Mouse (Mus musculus): Measurements from ENCODE around the gene 1700037H04Rik.

1700037H04Rik gene

GRCm38 (mm10) chr2:131146193-131147042, 13.5 kb downstream of the 1700037H04Rik start:
- DNase-seq (ENCODE audit: low spot score in 2 of 2) = no peak

DNA sequence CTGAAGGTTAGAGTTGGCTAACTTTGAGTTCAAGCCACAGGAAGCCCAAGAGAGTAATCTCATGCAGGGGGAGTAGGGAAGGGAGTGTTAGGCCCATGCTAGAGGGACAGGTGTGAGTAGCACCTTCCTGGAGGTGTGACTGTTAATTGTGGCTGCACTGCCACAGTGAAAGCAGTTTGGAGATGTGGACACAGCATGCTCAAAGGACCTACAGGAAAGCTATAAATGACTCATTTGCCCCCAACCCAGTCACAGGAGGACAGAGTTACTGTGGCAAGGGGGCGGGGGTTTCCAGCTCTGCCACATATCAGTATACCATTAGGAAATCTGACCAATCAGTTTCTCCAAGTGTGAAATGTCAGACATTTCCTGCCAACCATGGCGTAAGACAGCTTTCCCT, 14.3 kb downstream of the 1700037H04Rik start:
- DNase-seq (ENCODE audit: low spot score in 2 of 2) = no peak

DNA sequence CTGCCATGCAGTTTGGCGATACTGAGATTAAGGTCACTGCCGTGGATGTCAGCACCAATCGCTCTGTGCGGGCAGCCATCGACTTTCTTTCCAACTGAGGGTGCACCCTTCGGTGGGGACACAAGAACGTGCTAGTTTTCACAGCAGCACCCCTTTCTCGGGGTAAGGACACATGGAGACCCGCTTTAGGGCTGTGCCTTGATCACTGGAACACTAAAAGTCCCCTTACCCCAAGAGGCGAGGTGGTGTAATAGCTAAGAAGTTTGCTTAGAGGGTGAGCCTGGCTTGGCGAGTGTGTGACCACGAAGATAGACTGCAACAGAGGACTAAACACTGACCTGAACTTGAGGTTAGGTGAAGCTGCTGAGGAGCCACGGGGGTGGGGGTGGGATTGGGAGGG, 14.8 kb downstream of the 1700037H04Rik start:
- DNase-seq (ENCODE audit: low spot score in 2 of 2) = no peak

- no peak for DNase-seq (ENCODE audit: low spot score in 2 of 2)
These were observed 16.7 kb downstream of the 1700037H04Rik start for GRCm38 (mm10) chr2:131143007-131143780.

DNA sequence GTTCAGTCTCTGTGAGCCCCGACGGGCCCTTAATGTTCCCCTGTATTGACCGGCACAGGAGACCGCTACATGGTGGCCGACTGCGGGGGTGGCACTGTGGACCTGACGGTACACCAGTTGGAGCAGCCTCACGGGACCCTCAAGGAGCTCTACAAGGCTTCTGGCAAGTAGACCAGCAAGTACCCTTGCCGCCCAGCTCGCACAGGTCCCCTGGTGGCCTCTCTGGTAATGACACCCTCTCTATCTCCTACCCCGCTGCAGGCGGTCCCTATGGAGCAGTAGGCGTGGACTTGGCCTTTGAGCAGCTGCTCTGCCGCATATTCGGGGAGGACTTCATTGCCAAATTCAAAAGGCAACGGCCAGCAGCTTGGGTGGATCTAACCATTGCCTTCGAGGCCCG, 17.3 kb downstream of the 1700037H04Rik start:
- DNase-seq (ENCODE audit: low spot score in 2 of 2) = peak; percentile 56 to 84

DNA sequence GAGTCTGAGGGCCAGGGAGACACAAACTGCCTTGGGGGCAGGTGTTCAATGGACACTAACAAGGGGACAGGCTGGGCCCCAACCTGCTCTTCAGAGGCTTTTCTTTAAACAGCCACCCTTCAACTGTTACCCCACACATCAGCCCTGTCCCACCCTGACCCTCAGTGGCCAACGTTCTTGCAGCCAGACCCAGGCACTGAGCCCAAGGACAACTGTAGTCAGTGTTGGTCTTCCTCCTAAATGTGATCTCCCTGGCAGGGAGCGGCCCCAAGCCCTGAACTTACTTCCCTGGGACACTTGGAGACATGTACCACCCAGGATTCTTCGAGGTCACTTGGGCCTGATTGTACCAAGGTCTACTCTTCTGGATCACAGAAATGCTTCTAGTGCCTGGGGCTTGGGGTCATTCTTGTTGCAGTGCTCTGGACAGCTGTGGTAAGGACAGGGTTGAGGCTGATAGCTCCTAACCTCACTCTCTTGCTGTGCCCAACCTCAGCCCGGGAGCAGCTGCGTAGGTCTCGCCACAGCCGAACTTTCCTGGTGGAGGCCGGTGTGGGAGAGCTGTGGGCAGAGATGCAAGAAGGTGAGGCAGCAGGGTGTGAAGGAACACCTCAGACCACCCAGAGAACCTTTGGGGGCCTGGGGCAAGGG, 18.4 kb downstream of the 1700037H04Rik start:
- DNase-seq (ENCODE audit: low spot score in 2 of 2) = no peak

- DNase-seq (ENCODE audit: low spot score in 2 of 2) = no peak
These were observed 19.4 kb downstream of the 1700037H04Rik start for GRCm38 (mm10) chr2:131140533-131140905.

DNA sequence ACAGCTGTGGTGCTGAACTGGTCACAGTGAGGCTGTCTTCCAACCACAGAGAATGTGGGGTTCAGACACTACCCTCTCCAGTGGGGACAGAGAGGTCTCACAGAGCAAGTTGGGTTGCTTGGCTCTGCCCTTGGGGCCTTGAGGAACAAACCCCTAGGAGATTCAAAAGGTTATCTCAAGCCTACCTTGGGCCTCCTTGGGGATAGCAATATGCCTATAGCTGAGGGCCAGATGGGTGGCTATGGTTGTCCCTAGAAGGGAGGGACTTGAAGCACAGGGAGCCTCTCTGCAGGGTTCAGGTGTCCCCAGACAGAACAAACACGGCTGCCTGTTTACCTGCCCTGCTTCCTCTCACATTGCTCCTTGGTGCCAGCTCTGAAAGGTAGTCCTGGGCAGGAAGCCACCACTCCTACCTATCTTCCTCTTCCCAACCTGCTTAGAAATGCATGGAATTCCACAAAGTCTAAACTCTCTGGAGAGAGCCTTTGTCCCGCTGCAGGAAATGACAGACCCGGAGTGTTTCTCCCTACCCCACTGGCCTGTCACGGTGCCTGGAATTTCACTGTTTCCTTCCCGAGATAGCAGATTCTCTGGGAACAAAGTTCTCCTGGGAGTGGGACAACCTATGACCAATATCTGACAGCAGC, 19.9 kb downstream of the 1700037H04Rik start:
- DNase-seq (ENCODE audit: low spot score in 2 of 2) = no peak

- DNase-seq (ENCODE audit: low spot score in 2 of 2) = no peak
These were observed 20.6 kb downstream of the 1700037H04Rik start for GRCm38 (mm10) chr2:131139287-131139686.

DNA sequence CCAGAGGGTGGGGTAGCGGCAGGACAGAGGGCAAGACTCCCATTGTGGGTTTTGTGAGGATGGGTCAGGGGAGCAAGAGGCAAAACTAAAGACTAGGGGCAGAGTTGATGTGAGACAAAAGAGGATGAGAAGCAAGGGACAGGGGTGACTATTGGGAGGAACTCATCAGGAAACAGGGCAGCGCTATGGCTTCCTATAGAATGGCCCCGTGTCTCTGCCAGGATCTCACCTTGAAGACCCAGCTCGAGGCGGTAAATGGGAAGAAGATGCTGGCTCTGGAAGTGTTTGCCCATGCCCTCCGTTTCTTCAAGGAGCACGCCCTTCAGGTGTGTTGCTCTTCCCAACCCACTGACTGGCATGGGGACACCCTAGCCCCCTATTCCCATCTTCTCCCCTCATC, 21.1 kb downstream of the 1700037H04Rik start:
- no peak for DNase-seq (ENCODE audit: low spot score in 2 of 2)

GRCm38 (mm10) chr2:131138296-131138695, 21.6 kb downstream of the 1700037H04Rik start:
- no peak for DNase-seq (ENCODE audit: low spot score in 2 of 2)

- DNase-seq (ENCODE audit: low spot score in 2 of 2) = no peak
These were observed 24.3 kb downstream of the 1700037H04Rik start for GRCm38 (mm10) chr2:131135521-131136139.

DNA sequence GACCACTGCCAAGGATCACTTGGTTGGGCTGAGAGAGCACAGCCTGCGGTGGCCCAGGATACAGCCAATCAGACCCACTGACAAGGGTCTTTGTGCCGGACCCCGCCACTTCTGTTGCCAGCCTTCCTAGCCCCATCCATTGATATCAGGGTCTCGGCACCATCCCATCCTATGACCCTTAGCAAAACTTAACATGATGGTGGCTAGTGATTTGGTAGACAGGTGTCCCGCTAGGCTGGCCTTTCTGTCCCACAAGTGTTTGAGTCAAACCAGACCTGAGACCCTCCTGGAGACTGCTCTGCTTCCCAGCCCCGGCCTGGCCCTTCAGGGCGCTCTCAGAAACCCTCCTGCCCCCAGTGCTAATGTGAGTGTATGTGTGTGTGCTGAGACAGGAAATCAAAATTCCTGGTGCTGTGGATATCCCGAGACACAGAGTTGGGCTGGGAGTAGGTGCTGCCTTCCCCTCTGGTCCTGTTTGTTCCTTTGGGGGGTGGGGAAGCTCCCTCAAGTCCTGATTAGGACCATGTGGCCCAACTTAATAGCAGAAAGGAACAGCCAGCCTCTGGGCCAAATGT, 25.0 kb downstream of the 1700037H04Rik start:
- no peak for DNase-seq (ENCODE audit: low spot score in 2 of 2)

DNA sequence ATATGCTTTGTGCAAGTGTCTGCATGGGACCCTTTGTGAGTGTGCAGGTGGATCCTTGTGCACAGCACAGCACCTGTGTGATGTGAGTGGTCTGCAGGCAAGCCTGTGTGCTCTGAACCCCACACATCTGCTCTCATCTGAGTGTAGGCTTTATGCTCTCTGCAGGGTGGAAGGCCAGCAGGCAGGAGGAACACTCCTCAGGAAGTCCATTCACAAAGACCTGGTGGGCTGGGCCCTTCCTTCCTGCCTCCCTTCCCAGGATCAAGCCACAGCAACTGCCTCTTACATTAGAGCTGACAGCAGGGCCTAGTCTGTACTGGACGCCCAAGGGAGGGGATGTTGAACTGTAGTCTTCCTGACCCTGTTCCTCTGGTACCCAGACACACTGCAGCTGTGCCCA, 25.5 kb downstream of the 1700037H04Rik start:
- no peak for DNase-seq (ENCODE audit: low spot score in 2 of 2)

DNA sequence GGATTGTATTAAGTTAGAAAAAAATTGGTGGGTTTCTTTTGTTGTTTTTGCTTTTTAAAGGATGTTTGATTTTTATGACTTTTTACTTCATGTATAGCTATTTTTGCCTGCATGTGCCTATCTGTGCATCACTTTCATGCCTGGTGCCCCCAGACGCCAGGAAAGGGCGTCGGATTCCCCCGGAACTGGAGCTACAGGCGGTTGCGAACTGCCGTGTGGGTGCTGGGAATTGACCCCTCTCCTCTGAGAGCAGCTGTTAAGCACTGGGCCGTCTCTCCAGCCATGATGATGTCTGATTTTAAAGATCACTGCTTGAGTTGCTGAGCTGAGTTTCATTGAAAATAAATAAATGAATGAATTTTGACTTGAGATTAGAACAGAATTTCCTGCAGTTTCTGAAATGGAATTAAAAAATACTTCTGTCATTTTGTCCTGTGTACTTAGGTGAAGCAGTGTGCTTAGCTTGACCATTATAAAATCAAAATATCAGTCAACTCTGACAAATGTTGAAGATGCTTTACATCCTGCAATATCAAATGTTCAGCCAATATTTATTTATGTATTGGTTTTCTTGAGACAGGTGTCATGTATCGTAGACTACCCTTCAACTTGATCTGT, 26.8 kb downstream of the 1700037H04Rik start, which contains the start of gene Gm11037:
Gene Gm11037, plus strand, starts transcription at position 568 of the 618 bp plus-strand sequence.
- DNase-seq (ENCODE audit: low spot score in 2 of 2) = no peak

DNA sequence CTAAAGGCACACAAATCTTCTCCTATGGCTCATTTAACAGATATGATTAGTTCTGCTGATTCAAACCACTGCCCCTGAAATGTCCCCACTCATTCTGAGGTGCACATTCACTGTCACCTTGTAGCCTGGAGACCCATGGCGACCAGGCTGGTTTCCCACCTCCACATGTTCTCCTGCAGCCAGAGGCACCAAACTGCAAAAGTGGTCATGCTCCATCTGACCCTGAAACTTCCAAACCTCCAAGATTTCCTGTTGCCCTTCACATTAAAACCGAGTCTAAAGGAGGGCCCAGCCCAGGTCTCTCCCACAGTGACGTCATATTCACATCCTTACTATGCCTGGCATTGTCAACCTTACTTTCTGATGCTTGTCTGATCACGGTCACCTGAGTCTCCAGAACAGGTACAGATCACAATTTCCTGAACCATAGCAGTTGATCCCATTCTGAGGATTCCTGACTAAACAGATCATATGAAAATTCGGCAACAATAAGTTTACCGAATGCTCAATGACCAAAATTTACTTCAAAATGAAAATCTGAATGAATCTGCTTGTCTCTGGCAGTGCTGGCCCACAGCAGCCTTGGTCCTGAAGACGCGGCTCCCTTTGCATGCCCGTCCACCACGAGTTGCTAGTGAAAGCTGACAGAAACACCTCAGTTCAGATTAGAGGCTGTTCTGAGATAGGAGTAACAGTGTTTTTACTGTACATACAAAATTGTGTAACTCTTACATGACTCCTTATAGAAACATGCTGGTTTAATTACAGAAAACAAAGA, 27.6 kb downstream of the 1700037H04Rik start:
- no peak for DNase-seq (ENCODE audit: low spot score in 2 of 2)

DNA sequence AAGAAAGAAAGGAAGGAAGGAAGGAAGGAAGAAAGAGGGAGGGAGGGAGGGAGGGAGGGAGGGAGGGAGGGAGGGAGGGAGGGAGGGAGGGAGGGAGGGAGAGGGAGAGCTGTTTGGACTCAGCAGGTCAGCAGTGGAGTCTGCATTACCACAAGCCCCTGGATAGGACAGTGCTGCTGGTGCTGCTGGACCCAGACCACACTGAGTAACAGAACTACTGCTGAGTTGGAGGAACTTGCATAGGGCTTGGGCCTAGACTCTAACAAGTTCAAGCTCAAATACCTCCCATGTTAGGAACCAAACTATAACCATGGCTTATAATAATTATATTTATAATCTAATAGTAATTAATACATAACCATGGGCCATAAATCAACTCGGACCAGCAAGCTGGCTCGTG, 29.0 kb downstream of the 1700037H04Rik start:
- DNase-seq (ENCODE audit: low spot score in 2 of 2) = no peak

DNA sequence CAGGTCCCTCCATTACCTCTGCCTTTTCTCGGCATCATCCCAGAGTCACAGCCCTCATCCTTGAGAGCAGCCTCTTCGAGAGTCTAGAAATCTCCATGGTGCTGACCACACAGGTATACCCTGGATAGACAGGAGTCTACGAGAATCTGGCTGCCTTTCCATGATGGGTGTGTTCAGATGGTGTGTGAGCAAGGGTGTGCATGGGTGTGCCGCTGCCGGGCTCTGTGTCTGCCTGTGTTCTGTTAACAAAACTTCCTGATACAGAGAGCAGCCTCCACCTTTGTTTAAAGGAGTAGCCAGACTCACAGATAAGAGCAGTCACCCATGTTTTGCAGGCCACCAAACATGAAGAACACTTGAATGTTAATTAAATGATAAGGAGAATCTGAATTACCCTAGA, 30.0 kb downstream of the 1700037H04Rik start:
- DNase-seq (ENCODE audit: low spot score in 2 of 2) = no peak

DNA sequence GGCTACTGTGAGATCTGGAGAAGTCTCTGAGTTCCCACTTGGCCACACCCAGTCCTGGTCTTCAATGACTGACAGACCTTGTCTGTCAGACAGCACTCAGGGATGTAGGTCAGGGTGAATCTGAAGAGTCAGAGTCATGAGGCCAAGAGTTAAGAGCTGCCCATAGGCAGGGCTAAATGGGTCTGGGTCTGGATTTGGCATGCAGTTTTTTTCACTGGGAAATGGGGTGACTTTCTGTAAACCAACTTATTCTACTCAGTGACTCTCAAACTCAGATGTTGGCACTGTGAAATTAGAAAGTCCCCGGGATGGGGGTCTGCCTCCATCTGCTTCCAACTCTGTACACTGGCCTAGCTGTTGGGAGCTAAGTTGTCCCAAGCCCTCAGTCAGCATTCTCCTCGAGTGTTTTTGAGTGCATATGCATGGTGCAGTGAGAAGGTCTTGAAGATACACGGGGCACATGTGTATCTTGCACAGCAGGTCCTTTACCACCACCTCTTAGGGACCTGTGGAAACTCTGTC, 31.2 kb downstream of the 1700037H04Rik start:
- no peak for DNase-seq (ENCODE audit: low spot score in 2 of 2)

DNA sequence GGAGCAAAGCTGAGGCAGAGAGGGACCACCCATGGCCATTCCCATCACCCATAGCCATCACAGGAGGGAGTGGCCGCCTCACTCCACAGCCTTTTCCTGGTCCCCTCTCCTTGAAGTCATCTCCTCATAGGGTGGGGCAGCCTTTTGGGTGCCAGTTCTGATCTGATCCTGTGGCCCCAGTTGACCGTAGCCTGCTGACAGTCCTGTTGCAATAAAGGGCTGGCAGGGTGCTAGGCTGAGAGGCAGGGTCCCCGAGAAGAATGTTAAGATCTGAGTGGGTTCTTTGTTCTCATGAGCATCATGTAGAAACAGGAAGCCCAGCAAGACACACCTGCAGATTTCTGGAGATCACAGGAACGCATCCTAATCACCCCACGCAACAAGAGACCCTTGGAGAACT, 31.7 kb downstream of the 1700037H04Rik start:
- no peak for DNase-seq (ENCODE audit: low spot score in 2 of 2)

All from urinary bladder, postnatal 36 days (tissue).